Mouse (Mus musculus): Measurements from ENCODE around the gene Efhd2.

Gene Efhd2

GRCm38 (mm10) chr4:141874601-141875460, at the start of gene Efhd2:
TSS of gene Efhd2 (minus strand) at chr4:141874920.
- DNase-seq (ENCODE audit: low spot score) = peak; percentile 80

GRCm38 (mm10) chr4:141923961-141924360, 49.2 kb upstream of the Efhd2 start:
- DNase-seq (ENCODE audit: low spot score) = no peak

- no peak for DNase-seq (ENCODE audit: low spot score)
Observed at GRCm38 (mm10) chr4:141920391-141920790, 45.7 kb upstream of the Efhd2 start.

GRCm38 (mm10) chr4:141917735-141918419, 43.2 kb upstream of the Efhd2 start:
- no peak for DNase-seq (ENCODE audit: low spot score)

- peak; percentile 46 for DNase-seq (ENCODE audit: low spot score)
Observed at GRCm38 (mm10) chr4:141914040-141914439, 39.3 kb upstream of the Efhd2 start.

GRCm38 (mm10) chr4:141913201-141913993, 38.7 kb upstream of the Efhd2 start:
- peak; percentile 44 for DNase-seq (ENCODE audit: low spot score)

- no peak for DNase-seq (ENCODE audit: low spot score)
Observed at GRCm38 (mm10) chr4:141904710-141905109, 30.0 kb upstream of the Efhd2 start.

- DNase-seq (ENCODE audit: low spot score) = no peak
Observed at GRCm38 (mm10) chr4:141902479-141902858, 27.7 kb upstream of the Efhd2 start.

GRCm38 (mm10) chr4:141901711-141902478, 27.2 kb upstream of the Efhd2 start:
- DNase-seq (ENCODE audit: low spot score) = no peak

- DNase-seq (ENCODE audit: low spot score) = no peak
Observed at GRCm38 (mm10) chr4:141900421-141900820, 25.7 kb upstream of the Efhd2 start.

GRCm38 (mm10) chr4:141899936-141900335, 25.2 kb upstream of the Efhd2 start:
- DNase-seq (ENCODE audit: low spot score) = peak; percentile 29

- no peak for DNase-seq (ENCODE audit: low spot score)
Observed at GRCm38 (mm10) chr4:141898905-141899304, 24.2 kb upstream of the Efhd2 start.

- DNase-seq (ENCODE audit: low spot score) = no peak
Observed at GRCm38 (mm10) chr4:141897838-141898237, 23.1 kb upstream of the Efhd2 start.

GRCm38 (mm10) chr4:141897225-141897624, 22.5 kb upstream of the Efhd2 start:
- DNase-seq (ENCODE audit: low spot score) = no peak

- DNase-seq (ENCODE audit: low spot score) = no peak
Observed at GRCm38 (mm10) chr4:141895772-141896171, 21.1 kb upstream of the Efhd2 start.

GRCm38 (mm10) chr4:141893157-141893784, 18.6 kb upstream of the Efhd2 start:
- no peak for DNase-seq (ENCODE audit: low spot score)

GRCm38 (mm10) chr4:141886385-141886968, 11.8 kb upstream of the Efhd2 start:
- no peak for DNase-seq (ENCODE audit: low spot score)

- no peak for DNase-seq (ENCODE audit: low spot score)
Observed at GRCm38 (mm10) chr4:141885451-141885850, 10.7 kb upstream of the Efhd2 start.

- no peak for DNase-seq (ENCODE audit: low spot score)
Observed at GRCm38 (mm10) chr4:141882858-141883257, 8.1 kb upstream of the Efhd2 start.

- no peak for DNase-seq (ENCODE audit: low spot score)
Observed at GRCm38 (mm10) chr4:141881950-141882349, 7.2 kb upstream of the Efhd2 start.

Measured in lung, postnatal 25 days (tissue).